Mouse (Mus musculus) brain, embryonic 18.5 days (tissue): ENCODE data around the gene Slc39a10.
"Not testable (repeated sequence)": the region's sequence is repeated elsewhere in the genome, so short reads cannot be mapped to it uniquely, and the experiment has no call there.

Source experiments
- DNase-seq: peaks from one replicate; pipeline ENCODE4 v3.0.0-alpha.2; 2012; ENCODE audit warnings: low read depth, low spot score

Slc39a10 gene

DNA sequence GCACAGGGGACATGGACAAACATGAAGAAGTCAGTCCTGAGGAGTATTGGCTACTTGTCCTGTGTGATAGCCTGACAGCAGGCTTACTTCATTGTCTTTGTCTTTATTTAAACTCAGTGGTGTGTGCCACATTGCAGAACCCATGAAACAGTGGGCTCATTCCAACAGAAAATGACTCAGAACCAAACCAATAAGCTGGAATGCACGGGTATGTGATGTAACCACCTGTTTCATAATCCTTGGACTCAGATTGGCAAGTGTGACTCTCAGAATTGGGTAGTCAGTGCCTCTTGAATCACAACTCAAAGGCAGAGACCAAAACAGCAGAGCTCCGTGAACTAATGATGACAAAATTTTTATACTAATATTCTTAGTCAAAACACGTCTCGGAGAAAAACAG, 110.4 kb downstream of the Slc39a10 start:
- DNase-seq: not testable (repeated sequence)

DNA sequence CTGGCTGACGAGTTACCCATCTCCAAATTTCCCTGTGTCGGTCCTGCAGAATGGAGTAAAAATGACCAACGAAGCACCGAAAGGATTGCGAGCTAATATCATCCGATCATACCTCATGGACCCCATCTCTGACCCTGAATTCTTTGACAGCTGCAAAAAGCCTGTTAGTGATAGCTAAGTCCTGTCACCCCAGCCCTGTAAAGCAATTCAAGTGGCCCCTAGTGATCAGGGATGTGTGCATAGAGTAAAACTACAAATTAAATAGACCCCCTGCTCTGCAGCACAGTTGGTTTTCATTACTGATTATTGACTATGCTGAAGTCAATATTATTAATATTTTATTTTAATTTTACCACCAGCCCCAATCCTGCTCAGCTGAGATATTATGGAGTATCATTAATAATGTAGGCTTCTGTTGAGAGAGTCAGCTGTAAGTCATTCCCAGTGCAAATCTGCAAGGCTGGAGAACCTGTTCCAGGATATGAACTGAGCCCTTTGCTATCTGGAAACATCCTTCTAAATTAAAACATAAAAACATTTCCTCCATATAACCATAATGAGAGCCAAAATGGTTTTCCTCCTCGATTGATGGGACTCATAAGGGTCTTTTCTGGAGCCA, 122.5 kb downstream of the Slc39a10 start:
- DNase-seq: not testable (repeated sequence)

DNA sequence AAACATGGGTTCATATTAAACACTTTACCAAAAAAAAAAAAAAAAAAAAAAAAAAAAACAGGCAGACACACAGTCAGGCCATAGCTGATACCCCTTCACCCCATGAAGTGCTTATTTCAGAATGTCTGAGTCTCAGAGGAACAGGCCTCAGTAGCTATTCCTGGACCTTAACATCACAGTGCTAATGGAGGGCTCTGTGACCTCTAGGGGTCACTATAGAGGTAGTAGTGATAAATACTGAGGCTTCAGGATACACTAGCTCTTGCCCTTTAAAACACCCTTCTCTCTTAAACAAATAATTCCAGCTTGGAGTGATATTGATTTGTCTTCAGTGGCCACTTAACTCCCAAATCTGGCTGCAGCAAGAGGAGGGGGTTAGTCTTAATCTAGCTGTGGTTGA, 123.3 kb downstream of the Slc39a10 start:
- not testable (repeated sequence) for DNase-seq

DNA sequence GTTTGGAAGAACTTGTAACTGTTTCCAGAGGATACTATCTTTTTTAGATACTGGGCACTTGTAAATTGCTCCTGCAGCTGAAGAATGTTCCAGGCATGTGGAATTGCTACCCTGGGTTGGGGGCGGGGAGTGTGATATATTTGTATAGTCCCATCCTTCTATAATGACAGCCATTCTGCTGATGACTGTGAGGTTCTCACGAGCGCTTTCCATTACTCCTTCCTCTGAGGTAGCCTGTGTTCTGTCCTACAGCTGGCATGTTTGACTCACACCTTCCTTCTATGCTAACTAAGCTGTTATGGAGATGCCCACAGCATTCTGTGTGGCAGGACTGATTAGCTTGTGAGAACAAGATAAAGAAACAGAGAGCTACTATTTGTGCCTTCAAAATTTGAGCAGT, 128.1 kb downstream of the Slc39a10 start:
- DNase-seq: not testable (repeated sequence)
